Mouse (Mus musculus): ENCODE data around the gene Fam198a. TPM values are rescaled to one million over a fixed set of nuclear protein-coding genes. Genes with fewer than 3 reads are reported as not detected.
A peak's percentile ranks its signal among the peaks of the same experiment; 100 is the strongest.

Gene Fam198a
- polyA plus RNA-seq, 1 experiment from 2014 or later: 4.7 TPM

- H3K9ac ChIP-seq: no peak overlapping the region
- peak; percentile 47; the same call in 1 of the 2 replicates for ATAC-seq (ENCODE audit: insufficient number of reproducible peaks, low FRiP score, low TSS enrichment, low read depth)
Observed at GRCm38 (mm10) chr9:121959966-121960635, 9.3 kb downstream of the Fam198a start.

GRCm38 (mm10) chr9:121964941-121965340 lies 14.2 kb downstream of the Fam198a start:
- Histone ChIP-seq H3K4me3 (replicated peaks) (no peak overlapping the region), H3K9ac (no peak overlapping the region), H3K4me1 (peaks cover 7% of the 10 kb centered on the region), H3K36me3 (no peaks in the 10 kb centered on the region), H3K9me3 (replicated peaks) (no peaks in the 10 kb centered on the region), H3K27ac (replicated peaks) (no peak overlapping the region), H3K27me3 (no peaks in the 10 kb centered on the region), H3K4me2 (replicated peaks) (no peak overlapping the region)
- 89% methylated on average over 7 of the region's 7 CpGs for WGBS
- ATAC-seq (ENCODE audit: insufficient number of reproducible peaks, low FRiP score, low TSS enrichment, low read depth): no peak

More at GRCm38 (mm10) chr9:121959966-121960635, 9.3 kb downstream of the Fam198a start:
- no peaks in the 10 kb centered on the region for H3K36me3 ChIP-seq
- no peak overlapping the region for H3K4me3 ChIP-seq (replicated peaks)
- 20% methylated on average over 7 of the region's 7 CpGs for WGBS
- peaks cover 11% of the 10 kb centered on the region for H3K4me1 ChIP-seq
- no peaks in the 10 kb centered on the region for H3K9me3 ChIP-seq (replicated peaks)
- no peaks in the 10 kb centered on the region for H3K27me3 ChIP-seq
- no peak overlapping the region for H3K4me2 ChIP-seq (replicated peaks)
- peak overlapping the region; percentile 36; the same call in 1 of the 2 replicates for H3K27ac ChIP-seq (replicated peaks)

GRCm38 (mm10) chr9:121968258-121968657 lies 17.5 kb downstream of the Fam198a start:
- no peak overlapping the region for H3K4me2 ChIP-seq (replicated peaks)
- peaks cover 11% of the 10 kb centered on the region; the same call in 1 of the 2 replicates for H3K4me1 ChIP-seq
- H3K4me3 ChIP-seq (replicated peaks): no peak overlapping the region
- no peaks in the 10 kb centered on the region for H3K27me3 ChIP-seq
- no peaks in the 10 kb centered on the region for H3K36me3 ChIP-seq
- ATAC-seq (ENCODE audit: insufficient number of reproducible peaks, low FRiP score, low TSS enrichment, low read depth): no peak
- H3K9ac ChIP-seq: no peak overlapping the region
- no peak overlapping the region for H3K27ac ChIP-seq (replicated peaks)
- 83% methylated on average over 5 of the region's 5 CpGs for WGBS
- no peaks in the 10 kb centered on the region for H3K9me3 ChIP-seq (replicated peaks)

DNA sequence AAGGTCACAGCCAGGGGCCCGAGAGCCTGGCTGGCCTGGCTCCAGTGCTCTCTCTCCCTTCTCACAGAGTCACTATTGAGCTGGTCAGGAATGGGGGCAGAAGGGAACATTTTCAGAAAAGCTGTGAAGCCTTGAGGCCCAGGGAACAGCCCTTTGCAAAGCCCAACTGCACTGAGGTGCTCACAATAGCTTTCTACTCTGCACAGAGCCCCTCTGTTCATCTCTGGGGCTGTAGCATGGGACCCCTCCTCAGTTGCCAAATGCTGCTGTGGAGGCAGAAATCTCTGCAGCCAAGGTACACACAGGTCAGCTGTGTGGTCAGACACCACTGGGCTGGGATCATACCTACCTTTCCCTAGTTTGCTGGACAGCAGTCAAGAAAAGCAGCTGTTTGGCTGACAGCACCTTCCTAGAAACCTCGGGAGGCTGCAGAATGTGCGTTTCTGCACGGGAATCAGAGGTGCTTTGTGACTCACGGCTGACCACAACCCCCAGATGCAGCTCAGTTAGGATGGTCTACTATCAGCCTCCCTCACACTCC lies 19.1 kb downstream of the Fam198a start:
- WGBS: 49% methylated on average over 5 of the region's 5 CpGs
- Histone ChIP-seq H3K4me2 (replicated peaks) (no peak overlapping the region), H3K9me3 (replicated peaks) (no peaks in the 10 kb centered on the region), H3K36me3 (no peaks in the 10 kb centered on the region), H3K9ac (no peak overlapping the region), H3K27me3 (no peaks in the 10 kb centered on the region), H3K4me3 (replicated peaks) (no peak overlapping the region), H3K4me1 (peaks cover 16% of the 10 kb centered on the region; the same call in 1 of the 2 replicates), H3K27ac (replicated peaks) (peak overlapping the region; percentile 51; the same call in 1 of the 2 replicates)
- ATAC-seq (ENCODE audit: insufficient number of reproducible peaks, low FRiP score, low TSS enrichment, low read depth): peak; percentile 45; the same call in 1 of the 2 replicates

GRCm38 (mm10) chr9:121973207-121973606 lies 22.4 kb downstream of the Fam198a start:
- no peak for ATAC-seq (ENCODE audit: insufficient number of reproducible peaks, low FRiP score, low TSS enrichment, low read depth)
- Histone ChIP-seq H3K27me3 (no peaks in the 10 kb centered on the region), H3K27ac (replicated peaks) (no peak overlapping the region), H3K4me1 (peaks cover 16% of the 10 kb centered on the region; the same call in 1 of the 2 replicates), H3K36me3 (no peaks in the 10 kb centered on the region), H3K9ac (no peak overlapping the region), H3K4me2 (replicated peaks) (no peak overlapping the region), H3K9me3 (replicated peaks) (no peaks in the 10 kb centered on the region), H3K4me3 (replicated peaks) (no peak overlapping the region)
- 63% methylated on average over 1 of the region's 1 CpGs for WGBS

- no peak overlapping the region for H3K4me3 ChIP-seq (replicated peaks)
- no peak for ATAC-seq (ENCODE audit: insufficient number of reproducible peaks, low FRiP score, low TSS enrichment, low read depth)
- 72% methylated on average over 12 of the region's 12 CpGs for WGBS
- peak overlapping the region; percentile 51 for H3K27ac ChIP-seq (replicated peaks)
- H3K9ac ChIP-seq: no peak overlapping the region
- no peaks in the 10 kb centered on the region for H3K36me3 ChIP-seq
- no peaks in the 10 kb centered on the region for H3K9me3 ChIP-seq (replicated peaks)
- H3K27me3 ChIP-seq: no peaks in the 10 kb centered on the region
- H3K4me1 ChIP-seq: peaks cover 16% of the 10 kb centered on the region; the same call in 1 of the 2 replicates
- H3K4me2 ChIP-seq (replicated peaks): no peak overlapping the region
Observed at GRCm38 (mm10) chr9:121974141-121974986, 23.6 kb downstream of the Fam198a start.

DNA sequence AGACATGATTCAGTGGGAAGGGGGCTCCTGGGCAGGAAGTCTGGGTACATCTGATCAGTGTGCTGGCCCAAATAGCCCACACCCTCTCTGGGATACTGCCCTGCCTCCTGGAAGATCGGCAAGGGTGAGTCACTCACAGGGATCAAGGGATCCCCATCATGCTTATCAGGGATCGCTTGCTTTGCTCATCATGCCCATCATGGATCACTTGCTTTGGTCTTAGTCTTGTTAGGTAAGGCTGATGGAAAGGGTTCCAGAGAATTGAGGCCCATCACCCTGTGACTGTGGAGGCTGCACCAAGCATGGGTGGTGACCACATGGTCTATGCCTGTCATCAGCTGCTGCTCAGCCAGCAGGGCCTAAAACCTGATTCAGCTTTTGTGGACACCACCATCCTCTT lies 24.5 kb downstream of the Fam198a start:
- Histone ChIP-seq H3K9ac (no peak overlapping the region), H3K27ac (replicated peaks) (no peak overlapping the region), H3K4me2 (replicated peaks) (no peak overlapping the region), H3K4me1 (peaks cover 12% of the 10 kb centered on the region; the same call in 1 of the 2 replicates), H3K36me3 (no peaks in the 10 kb centered on the region), H3K9me3 (replicated peaks) (no peaks in the 10 kb centered on the region), H3K4me3 (replicated peaks) (no peak overlapping the region), H3K27me3 (no peaks in the 10 kb centered on the region)
- ATAC-seq (ENCODE audit: insufficient number of reproducible peaks, low FRiP score, low TSS enrichment, low read depth): no peak
- 81% methylated on average over 2 of the region's 2 CpGs for WGBS

DNA sequence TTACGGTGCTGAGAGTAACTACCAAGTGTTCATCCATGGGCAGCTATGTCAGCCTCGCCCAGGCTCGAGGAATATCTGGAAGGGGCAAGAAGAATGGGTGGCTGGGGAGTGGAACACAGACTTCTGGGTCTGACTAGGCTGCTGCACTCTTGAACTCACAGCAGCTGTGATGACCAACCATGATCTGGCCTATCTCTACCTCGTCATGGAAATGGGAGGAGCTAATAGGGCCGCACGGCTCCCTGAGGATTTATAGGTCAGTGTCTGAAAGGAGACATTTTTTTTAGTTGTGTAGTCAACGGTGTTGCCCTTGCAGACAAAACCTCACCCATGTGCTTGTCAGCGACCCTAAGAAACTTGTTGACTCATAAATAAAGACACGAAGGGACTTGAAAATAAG lies 30.3 kb downstream of the Fam198a start:
- 81% methylated on average over 9 of the region's 9 CpGs for WGBS
- H3K36me3 ChIP-seq: peaks cover 11% of the 10 kb centered on the region; the same call in 1 of the 2 replicates
- no peak for ATAC-seq (ENCODE audit: insufficient number of reproducible peaks, low FRiP score, low TSS enrichment, low read depth)

GRCm38 (mm10) chr9:121981466-121982105 lies 30.8 kb downstream of the Fam198a start:
- Histone ChIP-seq H3K27me3 (no peaks in the 10 kb centered on the region), H3K36me3 (peaks cover 11% of the 10 kb centered on the region; the same call in 1 of the 2 replicates), H3K4me1 (0 out of 2 replicates have a peak, but pooled peaks cover 3% of the 10 kb centered on the region), H3K4me2 (replicated peaks) (no peak overlapping the region), H3K27ac (replicated peaks) (no peak overlapping the region), H3K4me3 (replicated peaks) (no peak overlapping the region), H3K9ac (no peak overlapping the region), H3K9me3 (replicated peaks) (no peaks in the 10 kb centered on the region)
- WGBS: 71% methylated on average over 10 of the region's 10 CpGs
- ATAC-seq (ENCODE audit: insufficient number of reproducible peaks, low FRiP score, low TSS enrichment, low read depth): no peak

More for the DNA sequence above, 30.3 kb downstream of the Fam198a start:
- Histone ChIP-seq H3K4me3 (replicated peaks) (no peak overlapping the region), H3K9ac (no peak overlapping the region), H3K9me3 (replicated peaks) (no peaks in the 10 kb centered on the region), H3K27ac (replicated peaks) (no peak overlapping the region), H3K4me1 (0 out of 2 replicates have a peak, but pooled peaks cover 3% of the 10 kb centered on the region), H3K27me3 (no peaks in the 10 kb centered on the region), H3K4me2 (replicated peaks) (no peak overlapping the region)

DNA sequence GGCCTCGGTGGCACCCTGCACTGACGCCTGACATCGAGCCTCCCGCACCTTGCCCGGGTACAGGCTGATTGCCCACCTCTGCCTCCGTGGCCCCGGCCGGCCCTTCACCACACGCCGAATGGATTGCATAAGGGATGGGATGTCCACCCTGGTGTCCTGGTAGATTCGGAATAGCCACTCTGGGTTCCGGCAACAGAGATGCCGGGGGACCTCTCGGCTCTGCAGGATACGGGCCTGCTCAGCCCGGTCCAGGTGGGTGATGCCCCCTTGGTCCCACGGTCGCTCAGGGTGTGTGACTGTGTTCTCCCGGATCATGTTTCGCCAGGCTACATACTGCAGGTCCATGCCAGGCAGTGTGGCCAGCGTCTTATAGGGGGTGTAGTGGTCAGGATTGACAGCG lies 31.4 kb downstream of the Fam198a start:
- H3K27ac ChIP-seq (replicated peaks): no peak overlapping the region

More for the DNA sequence above, 31.4 kb downstream of the Fam198a start:
- Histone ChIP-seq H3K9me3 (replicated peaks) (no peaks in the 10 kb centered on the region), H3K36me3 (peaks cover 11% of the 10 kb centered on the region; the same call in 1 of the 2 replicates), H3K4me3 (replicated peaks) (no peak overlapping the region), H3K27me3 (no peaks in the 10 kb centered on the region), H3K9ac (no peak overlapping the region), H3K4me2 (replicated peaks) (no peak overlapping the region), H3K4me1 (0 out of 2 replicates have a peak, but pooled peaks cover 3% of the 10 kb centered on the region)
- ATAC-seq (ENCODE audit: insufficient number of reproducible peaks, low FRiP score, low TSS enrichment, low read depth): no peak
- 94% methylated on average over 22 of the region's 22 CpGs for WGBS

All from embryonic facial prominence, embryonic 15.5 days (tissue).